Mouse (Mus musculus): ENCODE results near the gene Gm40193.
"Not testable (repeated sequence)": the region's sequence is repeated elsewhere in the genome, so short reads cannot be mapped to it uniquely, and the experiment has no call there.

The Gm40193 gene

GRCm38 (mm10) chr11:70540928-70541327 is 8.2 kb upstream of the Gm40193 start:
- no peak for DNase-seq (ENCODE audit: low spot score)

GRCm38 (mm10) chr11:70539877-70540587 is 7.3 kb upstream of the Gm40193 start, which contains the start of gene Pld2:
Gene Pld2, plus strand, starts transcription at chr11:70540064.
- DNase-seq (ENCODE audit: low spot score), result peak; percentile 87

DNA sequence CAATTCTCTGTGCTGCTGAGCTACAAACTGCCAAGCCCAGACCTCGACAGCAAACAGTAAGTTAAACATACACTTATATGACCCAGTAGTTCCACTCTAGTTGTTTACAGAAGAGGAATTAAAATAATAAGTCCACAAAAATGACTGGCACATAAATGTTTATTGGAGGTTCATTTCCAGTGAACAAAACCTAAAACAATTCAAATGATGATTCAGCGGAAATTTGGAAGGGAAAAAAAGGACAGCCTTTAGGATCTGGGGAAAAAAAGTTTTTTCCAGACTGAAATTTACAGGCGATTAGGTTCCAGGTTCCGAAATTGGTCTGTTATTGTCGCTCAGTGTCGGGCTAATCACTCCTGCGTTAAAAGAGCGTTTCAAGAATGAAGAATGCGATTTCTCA is 6.7 kb upstream of the Gm40193 start:
- DNase-seq (ENCODE audit: low spot score), result no peak

DNA sequence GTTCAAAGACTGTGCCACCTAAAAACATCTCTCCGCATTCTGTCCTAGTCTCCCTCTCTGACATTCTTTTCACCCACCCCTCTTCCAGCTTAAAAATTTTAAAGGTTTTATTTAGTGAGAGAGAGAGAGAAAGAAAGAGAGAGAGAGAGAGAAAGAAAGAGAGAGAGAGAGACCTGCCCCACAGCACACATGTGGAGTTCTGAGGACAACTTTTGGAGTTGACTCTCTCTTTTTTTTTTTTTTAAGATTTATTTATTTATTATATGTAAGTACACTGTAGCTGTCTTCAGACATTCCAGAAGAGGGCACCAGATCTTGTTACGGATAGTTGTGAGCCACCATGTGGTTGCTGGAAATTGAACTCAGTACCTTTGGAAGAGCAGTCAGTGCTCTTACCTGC is 1.7 kb downstream of the Gm40193 start:
- DNase-seq (ENCODE audit: low spot score), result not testable (repeated sequence)

DNA sequence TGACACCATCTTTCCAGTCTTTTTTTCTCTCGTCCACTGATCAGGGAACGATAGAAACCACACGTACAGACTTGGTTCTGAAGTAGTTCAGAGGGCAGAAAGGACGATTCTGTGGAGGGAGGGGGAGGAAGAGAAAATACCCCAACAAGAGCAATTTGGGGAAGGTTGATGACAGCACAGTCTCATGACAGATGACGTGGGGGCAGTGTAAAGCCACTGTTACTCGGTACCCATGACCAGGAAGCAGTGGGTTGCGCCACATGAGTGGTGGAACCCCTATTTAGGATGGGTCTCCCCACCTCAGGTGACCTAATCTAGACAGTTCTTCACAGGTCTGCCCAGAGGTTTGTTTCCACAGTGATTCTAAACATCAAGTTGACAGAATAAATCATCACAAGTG is 4.1 kb downstream of the Gm40193 start:
- no peak for DNase-seq (ENCODE audit: low spot score)

DNA sequence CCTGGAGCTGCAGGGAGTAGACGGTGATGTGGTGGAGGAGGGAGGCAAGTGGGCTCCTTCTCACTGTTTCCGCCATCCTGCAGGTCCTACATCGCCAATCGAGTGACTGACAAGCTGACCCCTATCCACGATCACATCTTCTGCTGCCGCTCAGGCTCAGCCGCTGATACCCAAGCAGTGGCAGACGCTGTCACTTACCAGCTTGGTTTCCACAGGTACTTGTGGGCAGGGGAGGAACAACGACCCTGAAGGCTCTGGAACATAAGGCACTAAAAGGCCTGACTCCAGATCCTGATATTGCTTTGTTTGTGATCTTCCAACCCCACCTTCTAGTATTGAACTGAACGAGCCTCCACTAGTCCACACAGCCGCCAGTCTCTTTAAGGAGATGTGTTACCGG is 6.5 kb downstream of the Gm40193 start:
- DNase-seq (ENCODE audit: low spot score), result no peak

DNA sequence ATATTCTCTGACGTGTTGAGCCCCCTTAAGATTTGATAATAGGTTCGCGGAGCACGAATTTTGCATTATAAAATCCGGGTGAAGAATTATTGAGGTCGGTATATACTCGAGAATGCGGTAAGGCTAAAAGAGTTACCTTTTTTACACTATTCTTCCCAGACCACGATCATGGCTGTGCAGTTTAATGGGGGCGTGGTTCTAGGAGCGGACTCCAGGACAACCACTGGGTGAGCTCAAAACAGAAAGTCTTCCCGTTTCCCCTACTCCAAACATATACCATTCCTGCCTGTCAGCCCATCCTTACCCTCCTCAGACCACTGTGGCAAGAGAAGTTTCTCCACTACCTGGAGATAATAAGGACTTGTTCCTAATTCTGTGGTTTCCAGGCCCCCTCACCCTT is 7.0 kb downstream of the Gm40193 start:
- no peak for DNase-seq (ENCODE audit: low spot score)

- peak; percentile 92 for DNase-seq (ENCODE audit: low spot score)
Observed at GRCm38 (mm10) chr11:70525184-70525678, 7.5 kb downstream of the Gm40193 start, which contains the start of gene Psmb6. Gene Psmb6, plus strand, starts transcription at chr11:70525367.

DNA sequence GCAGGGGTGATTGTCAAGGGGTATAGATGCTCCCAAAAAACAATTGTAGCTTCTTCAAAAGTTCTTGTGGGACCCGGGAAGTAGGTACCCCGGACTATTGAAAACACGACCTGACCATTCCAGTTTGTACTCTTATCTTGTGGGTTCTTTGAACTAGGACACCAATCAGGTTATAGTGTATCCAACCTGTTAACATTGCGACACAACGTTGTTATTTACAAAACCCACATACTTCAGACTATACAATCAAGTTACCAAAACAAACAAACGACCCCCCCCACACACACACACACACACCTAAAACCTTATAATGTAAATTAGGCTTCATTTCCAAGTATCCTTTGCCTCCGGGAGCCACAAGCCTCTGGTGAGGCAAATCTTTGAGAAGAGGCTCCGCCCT is 8.0 kb downstream of the Gm40193 start:
- DNase-seq (ENCODE audit: low spot score), result no peak

GRCm38 (mm10) chr11:70523306-70523989 is 9.3 kb downstream of the Gm40193 start:
- not testable (repeated sequence) for DNase-seq (ENCODE audit: low spot score)

DNA sequence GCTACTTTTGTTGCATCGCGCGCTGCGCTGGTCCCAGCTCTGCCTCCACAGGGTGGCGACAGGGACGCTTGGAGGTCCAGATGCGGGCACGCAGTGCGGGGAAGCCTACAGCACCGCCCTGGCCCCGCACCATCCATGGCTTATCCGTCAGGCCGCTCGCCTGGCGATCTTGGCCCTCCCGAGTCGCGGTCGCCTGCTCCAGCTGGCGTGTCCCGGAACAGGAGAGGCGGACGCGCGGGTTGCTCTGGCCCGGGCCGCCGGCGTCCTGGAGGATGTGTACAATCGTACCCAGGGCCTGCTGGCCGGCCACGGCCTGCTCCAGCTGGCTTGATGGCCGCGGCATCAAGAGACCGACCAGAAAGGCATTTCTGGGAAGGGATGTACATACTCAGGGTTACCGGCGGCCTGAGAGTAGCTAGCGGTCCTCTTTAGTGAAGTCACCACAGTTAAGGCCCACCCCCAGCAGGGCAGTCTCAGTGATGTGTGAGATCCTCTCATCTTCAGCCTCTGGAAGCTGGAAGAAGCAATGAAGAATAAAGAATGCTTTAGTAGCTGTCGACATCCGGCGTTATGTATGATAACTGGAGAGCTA is 12.5 kb downstream of the Gm40193 start:
- DNase-seq (ENCODE audit: low spot score), result no peak

DNA sequence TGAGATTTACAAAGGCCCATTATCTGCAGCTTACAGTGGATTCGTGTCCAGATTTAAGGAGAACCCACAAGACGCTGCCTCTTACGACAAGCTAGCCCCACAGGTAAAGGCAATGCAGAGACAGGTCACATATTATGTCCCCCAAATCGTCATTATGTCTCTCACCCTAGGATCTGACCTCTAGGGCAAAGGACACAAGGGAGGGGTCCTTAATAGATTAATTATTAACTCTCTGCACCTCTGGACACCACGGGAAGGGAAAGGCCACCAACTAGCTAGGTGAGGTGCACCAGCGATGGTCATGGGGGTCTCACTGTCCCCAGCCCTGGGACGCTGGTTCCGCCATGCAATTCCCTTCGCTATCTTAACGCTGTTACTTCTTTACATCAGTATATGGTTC is 13.8 kb downstream of the Gm40193 start, which contains the start of gene Gltpd2:
Gene Gltpd2 (plus strand): TSS at position 274 of the 400 bp plus-strand sequence.
- DNase-seq (ENCODE audit: low spot score), result no peak

DNA sequence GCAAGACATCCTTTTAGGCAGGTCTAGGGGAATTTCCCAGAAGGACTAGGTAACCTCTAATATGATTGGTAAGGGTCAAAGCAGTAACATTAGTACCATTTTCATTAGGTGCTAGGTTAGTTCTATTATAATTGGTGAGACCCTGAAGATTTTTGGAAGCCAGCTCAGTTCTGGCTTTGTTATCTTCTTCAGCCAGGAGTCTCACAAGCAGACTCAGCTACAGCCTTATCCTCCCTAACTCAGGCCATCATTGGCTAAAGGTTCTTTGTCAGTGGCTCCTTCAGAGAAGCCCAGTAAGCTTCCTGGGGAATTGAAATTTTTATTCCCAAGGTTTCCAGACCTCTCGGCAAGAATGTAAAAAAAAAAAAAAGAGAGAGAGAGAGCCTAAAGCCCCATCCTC is 14.3 kb downstream of the Gm40193 start:
- DNase-seq (ENCODE audit: low spot score), result no peak

DNA sequence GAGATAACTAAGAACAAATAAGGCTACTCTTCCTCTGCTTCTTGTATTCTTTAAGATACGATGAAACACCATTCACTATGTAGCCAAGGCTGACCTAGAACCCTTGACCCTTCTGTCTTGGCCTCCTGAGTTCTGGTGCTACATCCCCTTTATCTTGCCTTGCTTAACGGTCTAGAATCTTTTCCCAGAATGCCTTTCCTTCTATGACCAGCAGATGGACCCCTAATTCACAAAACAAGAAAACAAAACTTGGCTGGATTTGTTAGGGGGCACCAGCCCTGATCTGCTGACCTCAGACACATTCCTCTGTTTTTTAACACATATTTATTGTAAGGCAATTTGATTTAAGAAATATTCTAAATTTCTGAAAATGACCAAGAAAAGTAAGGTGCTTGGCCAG is 16.4 kb downstream of the Gm40193 start:
- DNase-seq (ENCODE audit: low spot score), result peak; percentile 37

DNA sequence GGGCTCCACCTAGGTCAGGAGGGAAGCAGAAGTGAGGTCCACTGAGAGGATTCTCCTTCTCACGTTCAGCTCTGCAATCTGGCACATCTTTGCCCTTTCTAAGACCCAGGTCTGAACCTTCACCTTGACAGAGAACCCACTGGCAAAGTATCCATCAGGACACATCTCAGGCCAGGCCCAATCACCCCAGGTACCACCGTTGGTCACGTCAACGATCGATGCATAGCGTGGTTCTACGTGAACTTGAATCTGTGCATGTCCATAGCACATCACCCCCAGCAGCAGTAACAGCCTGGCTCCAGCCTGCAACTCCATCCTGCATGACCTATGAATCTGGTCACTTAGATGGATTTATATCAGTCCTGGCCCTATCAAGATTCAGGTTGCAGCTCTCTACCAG is 18.5 kb downstream of the Gm40193 start, which contains the start of gene Vmo1:
Gene Vmo1 (minus strand): TSS at position 329 of the 400 bp plus-strand sequence.
- DNase-seq (ENCODE audit: low spot score), result no peak

DNA sequence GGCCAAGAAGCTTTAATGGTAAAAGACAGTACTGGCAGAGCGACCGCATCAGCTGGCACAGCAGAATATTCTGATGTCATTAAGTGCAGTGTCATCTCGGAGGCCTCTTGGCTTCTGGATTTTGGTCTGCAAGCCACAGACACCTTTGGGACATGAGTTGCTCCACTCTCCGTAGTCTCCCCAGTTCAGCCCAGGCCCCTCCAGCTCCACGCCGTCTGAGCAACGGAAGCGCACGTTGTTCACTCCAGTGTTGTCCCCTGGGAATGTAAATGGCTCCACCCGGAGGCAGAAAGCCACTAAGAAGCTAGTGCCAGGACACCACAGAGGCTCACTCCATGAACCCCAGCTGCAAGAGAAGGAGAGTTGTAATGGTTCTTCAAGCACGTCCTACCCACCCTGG is 19.2 kb downstream of the Gm40193 start:
- DNase-seq (ENCODE audit: low spot score), result no peak

- no peak for DNase-seq (ENCODE audit: low spot score)
Observed at GRCm38 (mm10) chr11:70512709-70513342, 19.9 kb downstream of the Gm40193 start.

DNA sequence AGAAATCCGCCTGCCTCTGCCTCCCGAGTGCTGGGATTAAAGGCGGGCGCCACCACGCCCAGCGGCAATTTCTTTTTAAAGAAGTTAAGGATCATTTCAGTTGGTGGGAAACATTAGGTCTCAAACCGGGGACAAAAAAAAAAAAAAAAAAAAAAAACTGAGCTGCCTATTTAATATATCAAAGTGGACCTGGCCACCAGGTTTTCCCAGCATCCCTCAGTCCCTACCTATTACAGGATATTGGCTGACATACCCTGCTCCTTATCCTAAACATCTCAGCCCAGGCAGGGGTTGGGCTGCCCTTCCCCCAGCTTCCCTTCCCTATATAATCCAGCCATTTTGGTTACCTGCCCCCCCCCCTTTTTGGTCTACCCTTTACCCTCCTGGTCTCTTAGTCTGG is 20.9 kb downstream of the Gm40193 start:
- no peak for DNase-seq (ENCODE audit: low spot score)

GRCm38 (mm10) chr11:70511242-70511641 is 21.5 kb downstream of the Gm40193 start:
- DNase-seq (ENCODE audit: low spot score), result no peak

DNA sequence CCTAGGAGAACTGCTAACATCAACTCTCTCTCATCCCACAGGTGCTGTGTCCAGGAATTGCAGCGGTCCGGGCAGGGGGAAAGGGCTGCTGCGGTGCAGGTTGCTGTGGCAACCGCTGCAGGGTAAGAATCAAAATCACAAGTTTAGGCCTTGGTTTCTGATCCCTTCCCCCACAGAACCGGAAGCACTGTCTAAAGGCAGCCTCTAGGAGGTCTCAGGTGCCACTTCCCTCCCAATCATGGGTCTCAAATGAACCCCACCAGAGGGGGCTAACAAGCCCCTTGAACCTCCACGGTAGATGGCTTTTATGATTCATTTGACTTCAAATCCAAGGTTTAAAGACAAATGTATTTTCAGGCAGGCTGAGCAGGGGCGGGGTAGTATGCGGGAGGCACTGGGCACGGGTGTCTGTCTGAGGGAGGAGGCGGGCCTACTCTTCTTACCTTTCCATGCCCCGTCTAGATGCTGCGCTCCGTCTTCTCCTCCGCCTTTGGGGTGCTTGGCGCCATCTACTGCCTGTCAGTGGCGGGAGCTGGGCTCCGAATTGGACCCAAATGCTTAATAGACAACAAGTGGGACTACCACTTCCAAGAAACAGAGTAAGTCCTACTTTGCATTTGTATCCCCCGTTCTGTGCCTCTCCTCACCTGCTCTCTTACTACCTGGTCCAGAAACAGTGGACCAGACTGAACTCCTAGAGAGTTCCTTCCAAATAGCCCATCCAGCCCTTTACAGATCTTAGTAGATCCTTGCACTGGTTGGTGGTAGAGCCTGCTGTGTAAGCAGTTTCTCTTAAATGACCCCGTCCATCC is 22.8 kb downstream of the Gm40193 start:
- peak; percentile 66 for DNase-seq (ENCODE audit: low spot score)

- DNase-seq (ENCODE audit: low spot score), result no peak
Observed at GRCm38 (mm10) chr11:70506962-70507515, 25.7 kb downstream of the Gm40193 start.

Measured in T-cell, adult 2 months (primary cell).